Mouse (Mus musculus): ENCODE measurements around the gene Zfr2. TPM values are rescaled to one million over a fixed set of nuclear protein-coding genes. Genes with fewer than 3 reads are reported as not detected.

Gene Zfr2
- polyA plus RNA-seq (2014; fragmentation: Illumina TruSeq; extraction: RNeasy Lipid Tissue Mini Kit (QIAGEN cat#74804); ENCODE audit: low read depth, low replicate concordance), result 0.76 TPM

DNA sequence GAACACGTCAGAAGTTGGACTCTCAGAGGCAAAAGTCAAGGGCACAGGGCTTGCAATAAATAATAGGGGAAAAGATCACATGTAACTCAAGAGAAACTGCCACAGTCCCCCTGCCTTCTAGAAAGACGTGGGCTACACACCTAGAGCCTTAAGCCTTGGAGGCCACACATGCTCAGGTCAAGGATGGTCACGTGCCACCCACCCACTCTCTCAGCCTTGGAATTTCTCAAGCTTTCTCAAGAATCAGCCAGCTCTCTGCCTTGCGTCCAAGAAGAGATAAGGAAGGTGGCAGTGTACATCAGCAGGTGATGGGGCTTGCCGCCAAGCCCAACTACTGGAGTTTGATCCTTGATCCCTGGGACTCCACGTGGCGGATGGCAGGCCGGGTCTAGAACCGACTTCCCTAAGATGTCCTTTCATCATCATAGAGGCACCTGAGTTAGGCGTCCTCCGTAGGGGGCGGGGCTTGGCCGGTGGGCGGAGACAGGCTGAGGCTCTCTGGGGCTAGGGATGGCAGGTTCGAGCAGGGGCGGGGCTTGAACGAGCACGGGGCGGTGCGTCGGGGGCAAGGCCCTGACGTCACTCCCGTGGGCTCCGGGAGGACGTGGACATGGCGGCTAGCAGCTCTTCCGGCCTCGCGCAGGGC, at the start of gene Zfr2:
TSS of gene Zfr2 (plus strand) at position 576 of the 646 bp plus-strand sequence.

GRCm38 (mm10) chr10:81183805-81184204, 49.1 kb upstream of the Zfr2 start, which contains the start of gene 4930442H23Rik:
Gene 4930442H23Rik, minus strand, starts transcription at chr10:81183849.

DNA sequence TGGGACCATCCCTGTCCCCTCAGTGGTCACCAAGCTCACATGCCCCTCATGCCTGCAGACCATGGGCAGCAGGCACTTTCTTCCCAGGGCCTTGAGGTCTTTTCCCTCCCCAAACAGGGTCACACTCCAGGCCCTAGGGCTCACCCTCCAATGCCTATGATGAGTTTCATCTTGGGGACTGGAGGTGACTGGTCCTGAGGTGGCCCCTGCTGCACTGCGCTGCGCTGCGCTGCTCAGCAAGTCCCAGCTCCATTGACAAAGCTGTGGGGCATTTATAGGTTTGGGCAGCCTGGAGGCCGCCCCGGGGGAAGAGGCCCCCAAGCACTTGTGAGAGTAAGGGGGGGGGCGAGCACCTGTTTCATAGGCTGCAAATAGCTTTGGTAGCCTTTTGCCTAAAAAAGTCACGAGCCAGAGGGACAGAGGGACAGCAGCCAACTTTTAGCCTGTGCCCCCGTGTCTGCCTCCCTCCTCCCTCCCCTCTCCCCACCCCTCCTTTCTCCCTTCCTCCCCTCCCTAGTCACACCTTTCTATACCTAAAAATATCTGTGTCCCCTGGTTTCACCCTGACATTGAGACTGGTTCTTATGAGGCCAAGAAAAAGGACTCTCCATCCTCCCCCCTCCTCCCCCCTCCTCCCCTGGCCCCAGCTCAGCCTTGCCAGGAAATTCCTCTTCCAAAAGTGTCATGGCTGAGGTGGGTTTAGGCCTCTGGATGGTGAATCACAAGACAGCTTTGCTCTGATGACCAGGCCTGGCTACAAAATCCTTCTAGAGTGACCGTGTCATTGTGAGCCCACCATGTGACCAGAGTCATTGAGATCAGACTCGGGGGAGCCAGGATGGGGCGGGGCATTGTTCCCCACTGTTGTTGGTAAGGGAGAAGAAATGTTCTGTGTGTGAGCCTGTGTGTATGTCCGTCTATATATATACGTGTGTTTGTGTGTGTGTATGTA, 30.9 kb upstream of the Zfr2 start, which contains the start of gene Nmrk2:
TSS of gene Nmrk2 (minus strand) at position 245 of the 952 bp plus-strand sequence.

GRCm38 (mm10) chr10:81230438-81231332, 2.3 kb upstream of the Zfr2 start, which contains the start of gene Atcay:
Gene Atcay, minus strand, starts transcription at chr10:81230833.

GRCm38 (mm10) chr10:81252424-81253419, 19.8 kb downstream of the Zfr2 start, which contains the start of gene Matk:
Gene Matk, plus strand, starts transcription at chr10:81252935.

GRCm38 (mm10) chr10:81266211-81267105, 33.5 kb downstream of the Zfr2 start, which contains the start of the genes Mrpl54 and Apba3:
Gene Mrpl54, minus strand, starts transcription at chr10:81266934.
Gene Apba3, plus strand, starts transcription at chr10:81266960.

DNA sequence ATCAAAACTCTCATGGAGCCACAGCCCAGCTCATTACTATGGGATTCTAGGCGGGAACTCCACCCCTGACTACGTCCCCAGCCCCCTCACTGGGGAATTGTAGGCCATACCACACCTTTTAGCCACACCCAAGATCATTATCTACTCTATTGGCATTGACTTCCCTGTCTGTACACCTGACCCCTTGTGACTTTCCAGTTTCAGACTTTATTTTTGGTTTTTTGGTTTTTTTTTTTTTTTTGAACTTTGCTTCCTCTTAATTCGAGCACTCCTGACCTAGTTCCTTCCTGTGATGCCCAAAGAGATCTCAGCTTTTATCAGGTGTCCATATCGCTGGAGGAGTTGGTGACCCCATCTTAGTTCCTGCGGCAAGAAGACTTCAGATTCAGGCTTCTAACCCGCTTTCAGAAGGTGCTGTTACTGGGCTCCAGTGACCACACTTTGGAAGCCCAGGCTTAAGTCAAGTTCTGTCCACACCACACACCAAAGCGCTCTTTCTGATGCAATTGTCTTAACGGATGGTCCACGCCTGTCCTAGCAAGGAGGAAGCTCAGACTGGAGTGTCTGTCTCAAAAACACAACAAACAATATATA, 58.7 kb downstream of the Zfr2 start, which contains the start of gene Tjp3:
TSS of gene Tjp3 (minus strand) at position 71 of the 594 bp plus-strand sequence.

DNA sequence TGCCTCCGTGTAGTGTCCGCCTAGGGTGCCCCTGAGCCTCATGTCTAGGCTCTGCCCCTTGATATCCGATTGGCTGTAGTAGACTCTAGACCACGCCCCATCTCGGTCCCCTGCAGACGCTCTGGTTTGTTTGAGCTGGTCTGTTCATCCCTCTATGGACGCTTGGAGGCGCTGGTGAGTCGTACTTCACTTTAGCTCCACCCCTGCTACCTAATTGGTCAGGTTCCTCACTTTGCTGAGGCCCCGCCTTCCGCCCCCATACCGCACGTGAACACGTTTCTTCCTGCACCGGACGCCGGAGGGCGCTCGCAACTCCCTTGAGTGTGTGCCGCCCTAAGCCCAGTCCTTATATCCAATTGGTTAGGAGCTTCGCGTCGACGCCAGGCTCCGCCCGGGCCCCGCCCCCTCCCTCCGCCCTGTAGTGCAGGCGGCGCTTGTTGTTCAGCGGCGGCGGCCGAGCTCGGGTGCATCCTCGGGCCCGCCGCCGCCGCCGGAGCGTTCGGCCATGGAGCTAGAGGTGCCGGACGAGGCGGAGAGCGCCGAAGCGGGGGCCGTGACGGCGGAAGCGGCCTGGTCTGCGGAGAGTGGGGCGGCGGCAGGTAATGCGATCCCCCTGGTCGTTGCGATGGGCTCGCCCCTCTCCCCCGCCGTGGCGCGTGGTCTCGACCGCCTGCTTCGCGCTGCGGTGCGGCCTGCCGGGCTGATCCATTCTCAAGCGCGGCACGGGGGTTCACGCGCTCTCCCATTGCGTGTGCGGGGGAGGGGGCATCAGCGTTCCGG, 59.8 kb downstream of the Zfr2 start, which contains the start of gene Pip5k1c:
TSS of gene Pip5k1c (plus strand) at position 410 of the 780 bp plus-strand sequence.

Other genes with a start within 250 kb of the Zfr2 start
- 0.27 TPM for gene Gng7, start 218.2 kb upstream of the Zfr2 start, polyA plus RNA-seq (2014; fragmentation: Illumina TruSeq; extraction: RNeasy Lipid Tissue Mini Kit (QIAGEN cat#74804); ENCODE audit: low read depth, low replicate concordance)
- gene Diras1, start 207.5 kb upstream of the Zfr2 start, polyA plus RNA-seq (2014; fragmentation: Illumina TruSeq; extraction: RNeasy Lipid Tissue Mini Kit (QIAGEN cat#74804); ENCODE audit: low read depth, low replicate concordance), result 0.17 TPM
- 0.71 TPM for gene Slc39a3, start 195.7 kb upstream of the Zfr2 start, polyA plus RNA-seq (2014; fragmentation: Illumina TruSeq; extraction: RNeasy Lipid Tissue Mini Kit (QIAGEN cat#74804); ENCODE audit: low read depth, low replicate concordance)
- 3.3 TPM for gene Sgta, start 173.0 kb upstream of the Zfr2 start, polyA plus RNA-seq (2014; fragmentation: Illumina TruSeq; extraction: RNeasy Lipid Tissue Mini Kit (QIAGEN cat#74804); ENCODE audit: low read depth, low replicate concordance)
- 3.0 TPM for gene Thop1, start 163.1 kb upstream of the Zfr2 start, polyA plus RNA-seq (2014; fragmentation: Illumina TruSeq; extraction: RNeasy Lipid Tissue Mini Kit (QIAGEN cat#74804); ENCODE audit: low read depth, low replicate concordance)
- 0.08 TPM for gene Creb3l3, start 134.3 kb upstream of the Zfr2 start, polyA plus RNA-seq (2014; fragmentation: Illumina TruSeq; extraction: RNeasy Lipid Tissue Mini Kit (QIAGEN cat#74804); ENCODE audit: low read depth, low replicate concordance)
- 3.2 TPM for gene Map2k2, start 127.2 kb upstream of the Zfr2 start, polyA plus RNA-seq (2014; fragmentation: Illumina TruSeq; extraction: RNeasy Lipid Tissue Mini Kit (QIAGEN cat#74804); ENCODE audit: low read depth, low replicate concordance)
- 1.8 TPM for gene Zbtb7a, start 97.9 kb upstream of the Zfr2 start, polyA plus RNA-seq (2014; fragmentation: Illumina TruSeq; extraction: RNeasy Lipid Tissue Mini Kit (QIAGEN cat#74804); ENCODE audit: low read depth, low replicate concordance)
- 0.78 TPM for gene Pias4, start 65.2 kb upstream of the Zfr2 start, polyA plus RNA-seq (2014; fragmentation: Illumina TruSeq; extraction: RNeasy Lipid Tissue Mini Kit (QIAGEN cat#74804); ENCODE audit: low read depth, low replicate concordance)
- gene Eef2, start 56.5 kb upstream of the Zfr2 start, polyA plus RNA-seq (2014; fragmentation: Illumina TruSeq; extraction: RNeasy Lipid Tissue Mini Kit (QIAGEN cat#74804); ENCODE audit: low read depth, low replicate concordance), result 18.1 TPM
- not detected for gene Dapk3, start 50.1 kb upstream of the Zfr2 start, polyA plus RNA-seq (2014; fragmentation: Illumina TruSeq; extraction: RNeasy Lipid Tissue Mini Kit (QIAGEN cat#74804); ENCODE audit: low read depth, low replicate concordance)
- gene 4930442H23Rik, start 49.3 kb upstream of the Zfr2 start, polyA plus RNA-seq (2014; fragmentation: Illumina TruSeq; extraction: RNeasy Lipid Tissue Mini Kit (QIAGEN cat#74804); ENCODE audit: low read depth, low replicate concordance), result 0.28 TPM
- gene Nmrk2, start 31.1 kb upstream of the Zfr2 start, polyA plus RNA-seq (2014; fragmentation: Illumina TruSeq; extraction: RNeasy Lipid Tissue Mini Kit (QIAGEN cat#74804); ENCODE audit: low read depth, low replicate concordance), result not detected
- 0.06 TPM for gene Atcay, start 2.3 kb upstream of the Zfr2 start, polyA plus RNA-seq (2014; fragmentation: Illumina TruSeq; extraction: RNeasy Lipid Tissue Mini Kit (QIAGEN cat#74804); ENCODE audit: low read depth, low replicate concordance)
- gene Matk, start 19.8 kb downstream of the Zfr2 start, polyA plus RNA-seq (2014; fragmentation: Illumina TruSeq; extraction: RNeasy Lipid Tissue Mini Kit (QIAGEN cat#74804); ENCODE audit: low read depth, low replicate concordance), result not detected
- gene Mrpl54, start 33.8 kb downstream of the Zfr2 start, polyA plus RNA-seq (2014; fragmentation: Illumina TruSeq; extraction: RNeasy Lipid Tissue Mini Kit (QIAGEN cat#74804); ENCODE audit: low read depth, low replicate concordance), result 6.4 TPM
- gene Apba3, start 33.8 kb downstream of the Zfr2 start, polyA plus RNA-seq (2014; fragmentation: Illumina TruSeq; extraction: RNeasy Lipid Tissue Mini Kit (QIAGEN cat#74804); ENCODE audit: low read depth, low replicate concordance), result 4.4 TPM
- not detected for gene Tjp3, start 58.4 kb downstream of the Zfr2 start, polyA plus RNA-seq (2014; fragmentation: Illumina TruSeq; extraction: RNeasy Lipid Tissue Mini Kit (QIAGEN cat#74804); ENCODE audit: low read depth, low replicate concordance)
- 0.67 TPM for gene Pip5k1c, start 59.8 kb downstream of the Zfr2 start, polyA plus RNA-seq (2014; fragmentation: Illumina TruSeq; extraction: RNeasy Lipid Tissue Mini Kit (QIAGEN cat#74804); ENCODE audit: low read depth, low replicate concordance)
- 0.14 TPM for gene Cactin, start 87.9 kb downstream of the Zfr2 start, polyA plus RNA-seq (2014; fragmentation: Illumina TruSeq; extraction: RNeasy Lipid Tissue Mini Kit (QIAGEN cat#74804); ENCODE audit: low read depth, low replicate concordance)
- gene Tbxa2r, start 95.6 kb downstream of the Zfr2 start, polyA plus RNA-seq (2014; fragmentation: Illumina TruSeq; extraction: RNeasy Lipid Tissue Mini Kit (QIAGEN cat#74804); ENCODE audit: low read depth, low replicate concordance), result not detected
- 0.11 TPM for gene Gipc3, start 110.1 kb downstream of the Zfr2 start, polyA plus RNA-seq (2014; fragmentation: Illumina TruSeq; extraction: RNeasy Lipid Tissue Mini Kit (QIAGEN cat#74804); ENCODE audit: low read depth, low replicate concordance)
- 2.9 TPM for gene Hmg20b, start 117.3 kb downstream of the Zfr2 start, polyA plus RNA-seq (2014; fragmentation: Illumina TruSeq; extraction: RNeasy Lipid Tissue Mini Kit (QIAGEN cat#74804); ENCODE audit: low read depth, low replicate concordance)
- 0.90 TPM for gene Mfsd12, start 124.3 kb downstream of the Zfr2 start, polyA plus RNA-seq (2014; fragmentation: Illumina TruSeq; extraction: RNeasy Lipid Tissue Mini Kit (QIAGEN cat#74804); ENCODE audit: low read depth, low replicate concordance)
- gene 4930404N11Rik, start 132.7 kb downstream of the Zfr2 start, polyA plus RNA-seq (2014; fragmentation: Illumina TruSeq; extraction: RNeasy Lipid Tissue Mini Kit (QIAGEN cat#74804); ENCODE audit: low read depth, low replicate concordance), result not detected
- 1.1 TPM for gene Fzr1, start 145.4 kb downstream of the Zfr2 start, polyA plus RNA-seq (2014; fragmentation: Illumina TruSeq; extraction: RNeasy Lipid Tissue Mini Kit (QIAGEN cat#74804); ENCODE audit: low read depth, low replicate concordance)
- not detected for gene Dohh, start 151.3 kb downstream of the Zfr2 start, polyA plus RNA-seq (2014; fragmentation: Illumina TruSeq; extraction: RNeasy Lipid Tissue Mini Kit (QIAGEN cat#74804); ENCODE audit: low read depth, low replicate concordance)
- 0.20 TPM for gene Gm48551, start 151.3 kb downstream of the Zfr2 start, polyA plus RNA-seq (2014; fragmentation: Illumina TruSeq; extraction: RNeasy Lipid Tissue Mini Kit (QIAGEN cat#74804); ENCODE audit: low read depth, low replicate concordance)
- gene Gm48552, start 155.8 kb downstream of the Zfr2 start, polyA plus RNA-seq (2014; fragmentation: Illumina TruSeq; extraction: RNeasy Lipid Tissue Mini Kit (QIAGEN cat#74804); ENCODE audit: low read depth, low replicate concordance), result not detected
- 273 TPM for gene Smim24, start 159.9 kb downstream of the Zfr2 start, polyA plus RNA-seq (2014; fragmentation: Illumina TruSeq; extraction: RNeasy Lipid Tissue Mini Kit (QIAGEN cat#74804); ENCODE audit: low read depth, low replicate concordance)
- 3.2 TPM for gene Nfic, start 222.5 kb downstream of the Zfr2 start, polyA plus RNA-seq (2014; fragmentation: Illumina TruSeq; extraction: RNeasy Lipid Tissue Mini Kit (QIAGEN cat#74804); ENCODE audit: low read depth, low replicate concordance)
- 4.3 TPM for gene Celf5, start 249.6 kb downstream of the Zfr2 start, polyA plus RNA-seq (2014; fragmentation: Illumina TruSeq; extraction: RNeasy Lipid Tissue Mini Kit (QIAGEN cat#74804); ENCODE audit: low read depth, low replicate concordance)

All from testis, adult 10 weeks (tissue).